Mouse (Mus musculus): ENCODE data around the gene Dclk3. TPM values are rescaled to one million over a fixed set of nuclear protein-coding genes. Genes with fewer than 3 reads are reported as not detected.

The Dclk3 gene
- total and polyA plus RNA-seq, 2 experiments from 2014 or later, result 7.4 to 10.7 TPM

DNA sequence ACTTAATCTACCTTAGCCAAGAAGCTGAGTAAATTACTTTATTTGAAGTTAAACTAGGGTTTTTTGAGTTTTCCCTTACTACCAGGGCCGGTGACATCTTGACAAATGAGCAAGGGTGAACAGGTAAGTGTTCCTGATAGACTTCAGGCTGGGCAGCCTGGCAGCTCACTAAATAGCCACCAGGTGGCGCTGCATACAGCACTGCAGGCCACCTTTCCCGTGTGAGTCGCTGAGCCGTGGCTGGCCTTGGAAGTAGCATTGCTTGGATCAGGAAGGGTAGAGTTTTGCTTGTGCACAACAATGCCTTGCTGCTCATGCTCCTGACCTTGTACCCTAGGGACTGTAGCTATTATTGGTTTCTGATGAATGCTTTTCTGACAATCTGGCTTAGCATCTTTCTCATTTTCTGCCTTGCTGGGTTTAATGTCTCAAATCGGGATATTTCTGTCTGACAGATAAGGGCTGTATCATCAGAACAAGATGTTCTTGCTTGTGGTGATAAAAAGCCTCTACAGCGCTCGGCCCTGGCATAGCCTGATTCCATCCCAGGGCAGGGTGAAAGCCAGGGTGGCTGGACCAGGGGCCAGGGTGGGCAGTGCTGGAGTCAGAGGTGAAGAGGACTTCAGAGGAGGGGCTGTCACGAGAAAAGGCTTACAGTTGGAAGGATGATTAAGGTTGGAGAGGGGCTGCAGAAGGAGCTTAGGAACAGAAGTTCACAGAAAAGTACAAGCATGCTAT, 58.4 kb downstream of the Dclk3 start:
- 28% methylated on average over 9 of the region's 9 CpGs for WGBS
- no peak overlapping the region for H3K4me3 ChIP-seq (ENCODE audit: low read depth, low read length)
- peak; percentile 100 for TF ChIP-seq CTCF (IDR thresholded peaks at IDR 0.05)
- no peak for ATAC-seq (ENCODE audit: low FRiP score)
- H3K27me3 ChIP-seq (ENCODE audit: insufficient read depth, low read length), result 0 out of 2 replicates have a peak, but pooled peaks cover 4% of the 10 kb centered on the region
- DNase-seq (ENCODE audit: low spot score), result peak; percentile 91
- no peaks in the 10 kb centered on the region for H3K4me1 ChIP-seq (ENCODE audit: insufficient read depth, low read length)
- no peaks in the 10 kb centered on the region for H3K36me3 ChIP-seq (ENCODE audit: insufficient read depth, low read length)
- no peak overlapping the region for H3K9ac ChIP-seq (replicated peaks; ENCODE audit: low read length, poor library complexity, severe bottlenecking)
- no peak overlapping the region for H3K27ac ChIP-seq (ENCODE audit: low read depth, low read length)
- H3K4me2 ChIP-seq (ENCODE audit: low read depth, low read length, poor library complexity, severe bottlenecking), result no peak overlapping the region
- no peaks in the 10 kb centered on the region for H3K9me3 ChIP-seq (ENCODE audit: low read length)

DNA sequence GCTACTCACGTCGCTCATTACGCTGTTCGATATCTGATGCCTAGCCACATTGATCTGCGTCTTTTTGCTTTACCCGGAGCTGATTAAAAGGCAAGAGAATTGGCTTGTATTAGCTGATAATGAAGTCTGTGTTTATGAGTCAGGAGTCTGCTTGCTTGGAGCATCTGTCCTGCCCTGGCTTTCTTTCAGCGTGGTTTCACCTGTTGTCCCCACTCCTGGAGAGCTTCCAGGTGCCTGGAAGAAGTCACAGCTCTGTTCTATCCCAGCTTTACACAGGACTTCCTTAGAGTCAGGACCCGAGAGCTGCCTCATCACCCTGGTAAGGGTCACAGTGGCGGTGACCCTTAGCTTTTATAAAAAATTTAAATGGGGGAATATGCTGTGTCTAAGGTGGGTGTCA, 61.3 kb downstream of the Dclk3 start:
- TF ChIP-seq CTCF (IDR thresholded peaks at IDR 0.05), result no peak
- Histone ChIP-seq H3K27me3 (ENCODE audit: insufficient read depth, low read length) (no peaks in the 10 kb centered on the region), H3K4me3 (ENCODE audit: low read depth, low read length) (no peak overlapping the region), H3K9ac (replicated peaks; ENCODE audit: low read length, poor library complexity, severe bottlenecking) (no peak overlapping the region), H3K4me2 (ENCODE audit: low read depth, low read length, poor library complexity, severe bottlenecking) (no peak overlapping the region), H3K9me3 (ENCODE audit: low read length) (no peaks in the 10 kb centered on the region), H3K27ac (ENCODE audit: low read depth, low read length) (no peak overlapping the region), H3K4me1 (ENCODE audit: insufficient read depth, low read length) (no peaks in the 10 kb centered on the region), H3K36me3 (ENCODE audit: insufficient read depth, low read length) (no peaks in the 10 kb centered on the region)
- WGBS, result 92% methylated on average over 9 of the region's 9 CpGs
- ATAC-seq (ENCODE audit: low FRiP score) (no peak), DNase-seq (ENCODE audit: low spot score) (no peak)

DNA sequence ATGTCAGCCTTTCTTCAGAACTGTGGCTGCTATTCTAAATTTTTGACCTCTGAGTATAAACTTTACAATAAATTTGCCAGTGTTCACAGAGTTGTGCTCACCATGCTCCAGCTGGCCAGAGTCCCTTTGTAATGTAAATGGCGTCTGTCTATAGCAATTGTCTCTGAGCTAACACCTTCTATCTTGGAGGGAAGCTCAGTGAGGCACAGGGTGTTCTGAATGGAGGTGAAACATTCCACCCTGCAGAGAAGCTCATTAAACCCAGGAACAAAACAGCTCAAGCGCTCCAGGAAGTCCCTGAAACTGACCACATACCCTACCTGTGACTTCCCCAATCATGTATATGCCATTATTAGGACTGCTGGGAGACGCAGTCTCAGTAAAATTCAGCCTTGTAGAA, 67.2 kb downstream of the Dclk3 start:
- Histone ChIP-seq H3K9ac (replicated peaks; ENCODE audit: low read length, poor library complexity, severe bottlenecking) (no peak overlapping the region), H3K9me3 (ENCODE audit: low read length) (0 out of 2 replicates have a peak, but pooled peaks cover 5% of the 10 kb centered on the region), H3K27me3 (ENCODE audit: insufficient read depth, low read length) (no peaks in the 10 kb centered on the region), H3K4me3 (ENCODE audit: low read depth, low read length) (no peak overlapping the region), H3K27ac (ENCODE audit: low read depth, low read length) (no peak overlapping the region), H3K36me3 (ENCODE audit: insufficient read depth, low read length) (no peaks in the 10 kb centered on the region), H3K4me2 (ENCODE audit: low read depth, low read length, poor library complexity, severe bottlenecking) (no peak overlapping the region), H3K4me1 (ENCODE audit: insufficient read depth, low read length) (no peaks in the 10 kb centered on the region)
- no peak for TF ChIP-seq CTCF (IDR thresholded peaks at IDR 0.05)
- ATAC-seq (ENCODE audit: low FRiP score) (no peak), DNase-seq (ENCODE audit: low spot score) (no peak)
- 38% methylated on average over 3 of the region's 3 CpGs for WGBS

DNA sequence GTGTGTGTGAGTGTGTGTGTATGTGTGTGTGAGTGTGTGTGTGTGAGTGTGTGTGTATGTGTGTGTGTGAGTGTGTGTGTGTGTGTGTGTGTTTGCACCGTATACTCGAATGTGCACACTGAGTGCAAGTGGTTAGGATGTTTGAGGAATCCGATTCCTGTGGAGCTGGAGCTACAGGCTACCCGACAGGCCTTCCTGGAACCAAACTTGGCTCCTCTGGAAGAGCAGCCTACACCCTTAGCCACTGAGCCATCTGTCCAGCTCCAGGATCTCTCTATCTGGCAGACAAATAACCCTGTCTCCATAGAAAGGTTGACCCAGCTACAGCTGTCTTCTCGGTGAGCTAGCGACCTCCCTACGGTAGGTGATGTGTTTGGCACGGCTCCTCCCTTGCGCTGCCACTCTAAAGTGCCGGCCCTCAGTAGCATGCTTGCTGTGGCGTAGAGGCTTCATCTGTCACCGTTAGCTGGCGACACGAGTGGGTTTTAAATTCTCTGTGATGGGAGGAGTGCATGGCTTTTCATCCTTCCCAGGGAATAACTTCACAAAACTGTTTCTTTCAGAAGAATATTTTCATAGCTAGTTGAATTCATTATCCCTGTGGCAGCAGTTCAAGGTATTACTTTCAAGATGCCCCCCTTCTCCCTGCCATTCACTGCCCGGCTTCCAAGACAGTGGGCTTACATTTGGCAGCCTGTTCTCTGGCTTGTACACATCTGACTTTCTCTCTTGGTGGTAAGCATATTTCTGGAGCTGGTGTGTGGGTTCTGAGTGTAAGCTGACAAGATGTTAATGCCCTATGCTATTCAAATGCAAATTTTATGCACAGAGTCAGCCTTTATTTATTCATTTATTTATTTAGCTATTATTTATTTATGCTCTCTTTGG, 75.9 kb downstream of the Dclk3 start:
- Histone ChIP-seq H3K9me3 (ENCODE audit: low read length) (no peaks in the 10 kb centered on the region), H3K27me3 (ENCODE audit: insufficient read depth, low read length) (no peaks in the 10 kb centered on the region), H3K36me3 (ENCODE audit: insufficient read depth, low read length) (no peaks in the 10 kb centered on the region), H3K27ac (ENCODE audit: low read depth, low read length) (no peak overlapping the region), H3K9ac (replicated peaks; ENCODE audit: low read length, poor library complexity, severe bottlenecking) (no peak overlapping the region), H3K4me2 (ENCODE audit: low read depth, low read length, poor library complexity, severe bottlenecking) (no peak overlapping the region), H3K4me1 (ENCODE audit: insufficient read depth, low read length) (no peaks in the 10 kb centered on the region), H3K4me3 (ENCODE audit: low read depth, low read length) (no peak overlapping the region)
- WGBS, result 49% methylated on average over 15 of the region's 15 CpGs
- ATAC-seq (ENCODE audit: low FRiP score) (no peak), DNase-seq (ENCODE audit: low spot score) (peak; percentile 61)
- no peak for TF ChIP-seq CTCF (IDR thresholded peaks at IDR 0.05)

DNA sequence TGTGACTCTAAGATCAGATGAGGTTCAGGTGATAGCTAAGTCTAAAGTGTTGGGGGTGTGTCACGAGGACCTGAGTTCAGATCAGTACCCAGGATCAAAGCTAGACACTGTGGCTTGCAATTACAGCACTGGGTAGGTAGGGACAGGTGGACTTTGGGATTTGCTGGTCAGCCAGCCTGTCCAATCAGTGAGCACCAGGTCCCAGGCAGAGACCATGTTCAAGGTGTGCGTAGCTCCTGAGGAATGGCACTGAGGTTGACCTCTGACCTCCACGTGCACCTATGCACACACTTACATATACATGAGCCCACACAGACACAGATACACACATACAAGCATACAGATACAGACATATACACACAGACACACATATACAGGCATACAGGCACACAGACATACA, 76.7 kb downstream of the Dclk3 start:
- no peaks in the 10 kb centered on the region for H3K9me3 ChIP-seq (ENCODE audit: low read length)
- no peak for TF ChIP-seq CTCF (IDR thresholded peaks at IDR 0.05)
- H3K27ac ChIP-seq (ENCODE audit: low read depth, low read length), result no peak overlapping the region
- no peak overlapping the region for H3K4me2 ChIP-seq (ENCODE audit: low read depth, low read length, poor library complexity, severe bottlenecking)
- ATAC-seq (ENCODE audit: low FRiP score) (no peak), DNase-seq (ENCODE audit: low spot score) (no peak)
- H3K9ac ChIP-seq (replicated peaks; ENCODE audit: low read length, poor library complexity, severe bottlenecking), result no peak overlapping the region
- H3K4me3 ChIP-seq (ENCODE audit: low read depth, low read length), result no peak overlapping the region
- 86% methylated on average over 3 of the region's 3 CpGs for WGBS
- no peaks in the 10 kb centered on the region for H3K27me3 ChIP-seq (ENCODE audit: insufficient read depth, low read length)
- H3K4me1 ChIP-seq (ENCODE audit: insufficient read depth, low read length), result no peaks in the 10 kb centered on the region
- no peaks in the 10 kb centered on the region for H3K36me3 ChIP-seq (ENCODE audit: insufficient read depth, low read length)

DNA sequence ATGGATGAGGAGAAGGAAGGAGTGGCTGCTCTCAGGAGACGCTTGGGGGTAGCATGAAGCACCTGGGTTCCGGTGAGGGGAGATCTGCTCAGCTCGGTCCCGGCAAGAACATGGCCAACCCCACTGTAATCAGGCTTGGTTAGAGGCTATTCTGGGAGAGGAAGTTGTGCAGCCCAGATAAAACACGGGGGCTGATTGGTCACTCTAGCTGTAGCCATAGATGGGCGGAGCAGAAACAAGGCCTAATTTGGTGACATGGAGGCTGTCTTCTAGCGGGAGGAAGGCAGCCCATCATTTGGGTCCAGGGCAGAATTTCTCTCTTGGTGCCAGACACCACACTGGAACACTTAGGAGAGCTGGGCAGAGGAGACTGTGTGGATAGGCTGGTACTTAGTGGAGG, 83.3 kb downstream of the Dclk3 start:
- H3K9ac ChIP-seq (replicated peaks; ENCODE audit: low read length, poor library complexity, severe bottlenecking), result no peak overlapping the region
- H3K27ac ChIP-seq (ENCODE audit: low read depth, low read length), result no peak overlapping the region
- DNase-seq (ENCODE audit: low spot score), result no peak
- H3K4me3 ChIP-seq (ENCODE audit: low read depth, low read length), result no peak overlapping the region
- TF ChIP-seq CTCF (IDR thresholded peaks at IDR 0.05), result no peak
- no peaks in the 10 kb centered on the region for H3K27me3 ChIP-seq (ENCODE audit: insufficient read depth, low read length)
- H3K4me1 ChIP-seq (ENCODE audit: insufficient read depth, low read length), result no peaks in the 10 kb centered on the region
- H3K9me3 ChIP-seq (ENCODE audit: low read length), result 0 out of 2 replicates have a peak, but pooled peaks cover 4% of the 10 kb centered on the region
- ATAC-seq (ENCODE audit: low FRiP score), result no peak
- no peak overlapping the region for H3K4me2 ChIP-seq (ENCODE audit: low read depth, low read length, poor library complexity, severe bottlenecking)
- WGBS, result 91% methylated on average over 7 of the region's 7 CpGs
- H3K36me3 ChIP-seq (ENCODE audit: insufficient read depth, low read length), result no peaks in the 10 kb centered on the region

Data from midbrain, postnatal 0 days (tissue).